Mouse (Mus musculus): Measurements from ENCODE around the gene Plcb4. TPM values are rescaled to one million over a fixed set of nuclear protein-coding genes. Genes with fewer than 3 reads are reported as not detected.
A peak's percentile ranks its signal among the peaks of the same experiment; 100 is the strongest.
"Not testable (repeated sequence)": the region's sequence is repeated elsewhere in the genome, so short reads cannot be mapped to it uniquely, and the experiment has no call there.

Plcb4 gene
- total RNA-seq, 2 experiments from 2014 or later: 31.9 to 32.5 TPM

- DNase-seq: no peak
- intact Hi-C loops (cut with DNase I): no loop called here
These were observed 225.8 kb downstream of the Plcb4 start for GRCm38 (mm10) chr2:135884534-135885180.

GRCm38 (mm10) chr2:135885607-135886006 lies 226.8 kb downstream of the Plcb4 start:
- intact Hi-C loops (cut with DNase I): no loop called here
- peak; percentile 20 for DNase-seq

- DNase-seq: no peak
- intact Hi-C loops (cut with DNase I): no loop called here
These were observed 227.4 kb downstream of the Plcb4 start for GRCm38 (mm10) chr2:135886081-135886679.

- intact Hi-C loops (cut with DNase I): no loop called here
- no peak for DNase-seq
These were observed 229.0 kb downstream of the Plcb4 start for GRCm38 (mm10) chr2:135887805-135888204.

- no peak for DNase-seq
- intact Hi-C loops (cut with DNase I): no loop called here
These were observed 229.4 kb downstream of the Plcb4 start for GRCm38 (mm10) chr2:135888206-135888605.

- no peak for DNase-seq
- intact Hi-C loops (cut with DNase I): no loop called here
These were observed 230.0 kb downstream of the Plcb4 start for GRCm38 (mm10) chr2:135888767-135889166.

- DNase-seq: no peak
- intact Hi-C loops (cut with DNase I): no loop called here
These were observed 231.3 kb downstream of the Plcb4 start for GRCm38 (mm10) chr2:135890083-135890482.

- intact Hi-C loops (cut with DNase I): no loop called here
- DNase-seq: no peak
These were observed 232.3 kb downstream of the Plcb4 start for GRCm38 (mm10) chr2:135891097-135891496.

GRCm38 (mm10) chr2:135891686-135892085 lies 232.9 kb downstream of the Plcb4 start:
- no peak for DNase-seq
- intact Hi-C loops (cut with DNase I): no loop called here

- intact Hi-C loops (cut with DNase I): no loop called here
- DNase-seq: no peak
These were observed 235.8 kb downstream of the Plcb4 start for GRCm38 (mm10) chr2:135894582-135894981.

GRCm38 (mm10) chr2:135898025-135898424 lies 239.2 kb downstream of the Plcb4 start:
- no peak for DNase-seq
- intact Hi-C loops (cut with DNase I): no loop called here

- intact Hi-C loops (cut with DNase I); DNase-seq: not testable (repeated sequence)
These were observed 241.1 kb downstream of the Plcb4 start for GRCm38 (mm10) chr2:135899931-135900330.

- intact Hi-C loops (cut with DNase I): no loop called here
- no peak for DNase-seq
These were observed 242.2 kb downstream of the Plcb4 start for GRCm38 (mm10) chr2:135901015-135901414.

- no peak for DNase-seq
- intact Hi-C loops (cut with DNase I): no loop called here
These were observed 245.5 kb downstream of the Plcb4 start for GRCm38 (mm10) chr2:135904262-135904661.

GRCm38 (mm10) chr2:135904791-135905190 lies 246.0 kb downstream of the Plcb4 start:
- intact Hi-C loops (cut with DNase I): no loop called here
- no peak for DNase-seq

- intact Hi-C loops (cut with DNase I): no loop called here
- no peak for DNase-seq
These were observed 255.8 kb downstream of the Plcb4 start for GRCm38 (mm10) chr2:135914343-135915261.

- intact Hi-C loops (cut with DNase I): no loop called here
- no peak for DNase-seq
These were observed 257.1 kb downstream of the Plcb4 start for GRCm38 (mm10) chr2:135915928-135916327.

- intact Hi-C loops (cut with DNase I): no loop called here
- DNase-seq: no peak
These were observed 258.2 kb downstream of the Plcb4 start for GRCm38 (mm10) chr2:135917000-135917399.

- intact Hi-C loops (cut with DNase I): no loop called here
- no peak for DNase-seq
These were observed 259.3 kb downstream of the Plcb4 start for GRCm38 (mm10) chr2:135918116-135918515.

- intact Hi-C loops (cut with DNase I): loop anchor here (10.0 kb wide), 1 partner anchor 175 kb away; no protein-coding TSS in a partner anchor
- DNase-seq: no peak
These were observed 260.8 kb downstream of the Plcb4 start for GRCm38 (mm10) chr2:135919641-135920040.

GRCm38 (mm10) chr2:135926660-135927343 lies 268.0 kb downstream of the Plcb4 start:
- peak; percentile 24 for DNase-seq
- intact Hi-C loops (cut with DNase I): loop anchor here (2.0 to 10.0 kb wide), 3 partner anchors 182 to 565 kb away; no protein-coding TSS in a partner anchor
